Mouse (Mus musculus) liver, embryonic 14.5 days (tissue): Measurements from ENCODE around the gene St8sia1. TPM values are rescaled to one million over a fixed set of nuclear protein-coding genes. Genes with fewer than 3 reads are reported as not detected.

Source experiments
- ATAC-seq: fragments of 200-750 bp; cut with Nextera tagmentation; 2 replicates; pipeline ENCODE4 v1.8.0; 2017; ENCODE audit warnings: moderate number of reproducible peaks, mild to moderate bottlenecking, moderate library complexity; ENCODE audit not compliant: insufficient read depth
- DNase-seq, 3 experiments: peaks; one replicate each; pipeline ENCODE4 v3.0.0-alpha.2; 2012 to 2013; ENCODE audit warnings: low read depth in 3 of 3, low spot score in 3 of 3
- H3K27ac ChIP-seq: fragments of 300-500 bp; sonication (generic); 2 replicates; pipeline ENCODE4 v1.5.1; 2014; ENCODE audit warnings: moderate library complexity, mild to moderate bottlenecking, control low read depth, inconsistent platforms
- H3K27me3 ChIP-seq: fragments of 300-500 bp; sonication (generic); 2 replicates; pipeline ENCODE4 v1.6.1; 2014; ENCODE audit warnings: mild to moderate bottlenecking, low read length, moderate library complexity; ENCODE audit not compliant: control insufficient read depth, insufficient read depth
- H3K36me3 ChIP-seq: fragments of 300-500 bp; sonication (generic); replicated peaks from 2 replicates; pipeline ENCODE4 v1.6.1; 2014; ENCODE audit warnings: low read depth; ENCODE audit not compliant: control insufficient read depth, insufficient read depth
- H3K4me1 ChIP-seq, 2 experiments: fragments of 200-500 bp in 1 of 2; fragments of 300-500 bp in 1 of 2; sonication (generic) in 1 of 2; replicated peaks; 2 replicates each; pipeline ENCODE4 v1.6.1; 2012 to 2014; ENCODE audit warnings: antibody characterized with exemption in 1 of 2, inconsistent platforms in 1 of 2, low read length in 1 of 2; ENCODE audit not compliant: control insufficient read depth in 2 of 2, insufficient read depth in 2 of 2
- H3K4me2 ChIP-seq: fragments of 300-500 bp; sonication (generic); 2 replicates; pipeline ENCODE4 v1.6.1; 2014; ENCODE audit warnings: low read depth, mild to moderate bottlenecking, control low read depth, moderate library complexity
- H3K4me3 ChIP-seq, 2 experiments: fragments of 200-500 bp in 1 of 2; fragments of 300-500 bp in 1 of 2; sonication (generic) in 1 of 2; 2 replicates each; pipeline ENCODE4 v1.5.1; 2012 to 2014; ENCODE audit warnings: low read depth in 2 of 2, low read length in 2 of 2, mild to moderate bottlenecking in 2 of 2, control low read depth in 1 of 2, inconsistent platforms in 1 of 2, moderate library complexity in 1 of 2; ENCODE audit not compliant: insufficient read depth in 1 of 2
- H3K9ac ChIP-seq: fragments of 300-500 bp; sonication (generic); replicated peaks from 2 replicates; pipeline ENCODE4 v1.6.1; 2014; ENCODE audit warnings: mild to moderate bottlenecking, control low read depth, moderate library complexity
- H3K9me3 ChIP-seq: fragments of 300-500 bp; sonication (generic); 2 replicates; pipeline ENCODE4 v1.6.1; 2016; ENCODE audit warnings: low read length, mixed read lengths; ENCODE audit not compliant: control insufficient read depth
- CTCF ChIP-seq: IDR thresholded peaks from 2 replicates; pipeline ENCODE4 v1.5.1; 2016; ENCODE audit warnings: antibody characterized with exemption, low read depth, control low read depth
- EP300 ChIP-seq: IDR thresholded peaks from 2 replicates; pipeline ENCODE4 v1.6.1; 2016; ENCODE audit warnings: antibody characterized with exemption, low read depth
- WGBS: fragments of 180-500 bp; shearing (Covaris S2); extraction: QIAGEN DNeasy Blood & Tissue Kit; methylation state at CpG from one replicate; pipeline ENCODE4 v1.1.7; 2014; ENCODE audit not compliant: insufficient replicate concordance; 5-methylcytosine and 5-hydroxymethylcytosine counted together
- polyA plus RNA-seq, 2 experiments: library from polyadenylated mRNA; depleted of rRNA in 1 of 2; stranded (reverse) in 1 of 2; unstranded in 1 of 2; fragments of >200 nt; fragmentation: Nextera tagmentation in 1 of 2; extraction: Ambion mirVana in 1 of 2; gene quantifications; 2 replicates each; pipeline versions ENCODE4 v1.2.1 to v1.2.3; 2012 to 2014

Gene St8sia1
- polyA plus RNA-seq, 2 experiments, result 0.03 to 0.07 TPM

- TF ChIP-seq CTCF (no peak), EP300 (no peak)
- DNase-seq (no peak), ATAC-seq (no peak)
- H3K27ac ChIP-seq, result no peak overlapping the region
- H3K4me1 ChIP-seq, result no peaks in the 10 kb centered on the region
- no peak overlapping the region for H3K9ac ChIP-seq
- H3K4me2 ChIP-seq, result no peak overlapping the region
- H3K36me3 ChIP-seq, result no peaks in the 10 kb centered on the region
- H3K27me3 ChIP-seq, result no peaks in the 10 kb centered on the region
- H3K9me3 ChIP-seq, result no peaks in the 10 kb centered on the region
- WGBS, result 68% methylated on average over 4 of the region's 4 CpGs
- H3K4me3 ChIP-seq, result no peak overlapping the region
These were observed 119.2 kb downstream of the St8sia1 start for GRCm38 (mm10) chr6:142845066-142845465.

GRCm38 (mm10) chr6:142844061-142844460 is 120.2 kb downstream of the St8sia1 start:
- no peak overlapping the region for H3K9ac ChIP-seq
- no peak overlapping the region for H3K27ac ChIP-seq
- no peak for DNase-seq
- H3K4me3 ChIP-seq, result no peak overlapping the region
- no peaks in the 10 kb centered on the region for H3K9me3 ChIP-seq
- H3K4me1 ChIP-seq, result no peaks in the 10 kb centered on the region
- no peak for ATAC-seq
- H3K27me3 ChIP-seq, result no peaks in the 10 kb centered on the region
- H3K36me3 ChIP-seq, result no peaks in the 10 kb centered on the region
- 61% methylated on average over 4 of the region's 4 CpGs for WGBS
- H3K4me2 ChIP-seq, result no peak overlapping the region
- TF ChIP-seq CTCF, result no peak
- no peak for TF ChIP-seq EP300

- H3K27ac ChIP-seq, result no peak overlapping the region
- TF ChIP-seq EP300 (no peak), CTCF (no peak)
- ATAC-seq (no peak), DNase-seq (no peak)
- no peaks in the 10 kb centered on the region for H3K4me1 ChIP-seq
- H3K9ac ChIP-seq, result no peak overlapping the region
- no peaks in the 10 kb centered on the region for H3K36me3 ChIP-seq
- H3K4me3 ChIP-seq, result no peak overlapping the region
- no peaks in the 10 kb centered on the region for H3K27me3 ChIP-seq
- no peak overlapping the region for H3K4me2 ChIP-seq
- no peaks in the 10 kb centered on the region for H3K9me3 ChIP-seq
- WGBS, result 88% methylated on average over 1 of the region's 1 CpGs
These were observed 125.8 kb downstream of the St8sia1 start for GRCm38 (mm10) chr6:142838501-142838900.

GRCm38 (mm10) chr6:142837326-142837725 is 126.9 kb downstream of the St8sia1 start:
- no peak for DNase-seq
- Histone ChIP-seq H3K4me3 (no peak overlapping the region), H3K4me2 (no peak overlapping the region), H3K27ac (no peak overlapping the region), H3K9ac (no peak overlapping the region), H3K9me3 (no peaks in the 10 kb centered on the region), H3K27me3 (no peaks in the 10 kb centered on the region), H3K4me1 (0 out of 4 replicates have a peak, but pooled peaks cover 0 to 1% of the 10 kb centered on the region in 2 experiments), H3K36me3 (no peaks in the 10 kb centered on the region)
- no peak for TF ChIP-seq CTCF
- no peak for TF ChIP-seq EP300
- no peak for ATAC-seq
- 68% methylated on average over 9 of the region's 9 CpGs for WGBS

- H3K4me2 ChIP-seq, result no peak overlapping the region
These were observed 128.5 kb downstream of the St8sia1 start for GRCm38 (mm10) chr6:142835726-142836125.

More at GRCm38 (mm10) chr6:142835726-142836125, 128.5 kb downstream of the St8sia1 start:
- H3K9me3 ChIP-seq, result no peaks in the 10 kb centered on the region
- H3K27me3 ChIP-seq, result no peaks in the 10 kb centered on the region
- no peak overlapping the region for H3K4me3 ChIP-seq
- TF ChIP-seq CTCF (no peak), EP300 (no peak)
- H3K27ac ChIP-seq, result no peak overlapping the region
- WGBS, result 80% methylated on average over 18 of the region's 18 CpGs
- no peaks in the 10 kb centered on the region for H3K36me3 ChIP-seq
- H3K4me1 ChIP-seq, result peaks cover 6 to 16% of the 10 kb centered on the region in 2 experiments
- DNase-seq (no peak), ATAC-seq (no peak)
- H3K9ac ChIP-seq, result no peak overlapping the region
